Mouse (Mus musculus): ENCODE data around the gene Th. TPM values are rescaled to one million over a fixed set of nuclear protein-coding genes. Genes with fewer than 3 reads are reported as not detected.

Th gene
- polyA plus RNA-seq, 1 experiment = 0.22 TPM

DNA sequence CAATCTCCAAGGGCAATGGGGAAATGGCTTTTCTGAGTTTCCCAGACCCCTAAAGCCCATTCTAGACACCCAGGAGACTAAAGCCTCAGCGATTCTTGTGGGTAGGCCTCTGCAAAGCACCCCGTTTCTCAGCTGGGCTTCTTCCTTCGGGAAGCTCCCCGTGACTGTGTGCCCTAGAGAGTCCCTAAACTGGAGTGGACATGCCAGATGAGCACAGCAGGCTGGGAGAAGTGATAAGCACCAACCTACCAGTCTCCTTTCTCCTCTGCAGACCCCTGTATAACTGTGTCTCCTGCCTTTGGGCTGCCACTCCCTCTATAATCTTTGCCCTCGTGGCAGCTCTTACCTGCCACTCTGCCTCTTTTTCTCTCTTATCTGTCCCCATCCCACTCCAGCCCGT, 37.6 kb downstream of the Th start:
- Histone ChIP-seq H3K27ac (ENCODE audit: control insufficient read depth, insufficient read depth, low read depth, low read length) (no peak overlapping the region), H3K27me3 (ENCODE audit: control insufficient read depth, insufficient read depth, low read length) (no peaks in the 10 kb centered on the region), H3K36me3 (ENCODE audit: control insufficient read depth, insufficient read depth, low read length) (no peaks in the 10 kb centered on the region), H3K4me3 (ENCODE audit: control insufficient read depth, low read depth, low read length) (no peak overlapping the region), H3K4me1 (ENCODE audit: control insufficient read depth, insufficient read depth, low read length) (peaks cover 6% of the 10 kb centered on the region)
- TF ChIP-seq POLR2A (IDR thresholded peaks at IDR 0.05; ENCODE audit: control insufficient read depth, low read depth, low read length) = no peak
- TF ChIP-seq CTCF (IDR thresholded peaks at IDR 0.05; ENCODE audit: control insufficient read depth, insufficient read depth, insufficient replicate concordance, low read depth, low read length) = no peak

DNA sequence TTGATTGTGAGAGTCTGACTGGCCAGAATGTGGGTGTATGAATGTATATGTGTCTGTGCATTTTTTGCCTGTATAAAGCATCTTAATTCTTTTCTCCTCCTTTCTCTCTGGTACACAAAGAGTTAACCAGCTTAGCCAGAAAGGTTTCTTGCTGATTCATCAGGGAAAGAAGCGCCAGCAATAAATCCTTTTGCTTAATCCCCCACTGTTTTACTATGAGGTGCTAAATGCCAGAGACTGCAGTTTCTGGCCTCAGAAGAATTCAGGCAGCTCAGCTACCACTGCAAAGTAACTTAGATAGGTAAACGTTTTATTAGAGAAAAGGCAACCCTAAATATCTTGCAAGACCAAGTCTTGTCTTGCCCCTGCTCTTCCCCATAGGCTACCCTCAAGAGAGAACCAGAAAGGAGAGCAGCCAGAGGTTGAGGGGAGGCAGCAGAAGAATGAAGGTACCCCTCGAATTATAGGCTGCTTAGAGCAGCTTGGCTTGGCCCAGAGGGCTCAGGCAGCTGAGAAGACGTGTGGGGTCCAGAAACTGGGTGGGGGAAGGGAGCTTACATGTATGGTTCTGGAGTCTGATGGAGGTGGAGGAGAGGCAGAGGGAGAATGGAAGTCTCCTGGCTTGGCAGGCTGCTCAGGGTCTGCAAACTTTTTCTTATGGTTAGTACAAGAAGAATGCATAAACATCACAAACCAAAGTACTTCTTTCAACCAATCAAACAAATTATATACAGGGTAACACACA, 61.3 kb downstream of the Th start:
- TF ChIP-seq CTCF (IDR thresholded peaks at IDR 0.05; ENCODE audit: control insufficient read depth, insufficient read depth, insufficient replicate concordance, low read depth, low read length) (no peak), POLR2A (IDR thresholded peaks at IDR 0.05; ENCODE audit: control insufficient read depth, low read depth, low read length) (no peak)
- H3K27ac ChIP-seq (ENCODE audit: control insufficient read depth, insufficient read depth, low read depth, low read length) = no peak overlapping the region
- no peaks in the 10 kb centered on the region for H3K27me3 ChIP-seq (ENCODE audit: control insufficient read depth, insufficient read depth, low read length)
- H3K4me3 ChIP-seq (ENCODE audit: control insufficient read depth, low read depth, low read length) = no peak overlapping the region
- no peaks in the 10 kb centered on the region for H3K4me1 ChIP-seq (ENCODE audit: control insufficient read depth, insufficient read depth, low read length)
- H3K36me3 ChIP-seq (ENCODE audit: control insufficient read depth, insufficient read depth, low read length) = no peaks in the 10 kb centered on the region

DNA sequence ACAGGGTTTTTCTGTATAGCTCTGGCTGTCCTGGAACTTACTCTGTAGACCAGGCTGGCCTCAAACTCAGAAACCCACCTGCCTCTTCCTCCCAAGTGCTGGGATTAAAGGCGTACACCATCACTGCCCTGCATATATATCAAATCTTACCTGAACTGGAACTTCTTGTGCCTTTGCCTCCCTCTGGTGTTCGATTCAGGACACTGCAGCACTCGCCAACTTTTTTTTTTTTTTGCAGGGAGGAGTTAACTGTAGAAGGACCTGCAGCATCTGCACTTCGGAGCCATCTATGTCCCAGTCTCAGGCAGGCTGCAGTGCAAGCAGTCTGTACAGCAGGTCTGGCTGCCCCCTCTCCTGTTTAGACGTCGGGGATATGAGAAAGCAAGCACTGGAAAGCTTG, 80.2 kb downstream of the Th start:
- Histone ChIP-seq H3K4me1 (ENCODE audit: control insufficient read depth, insufficient read depth, low read length) (no peaks in the 10 kb centered on the region), H3K4me3 (ENCODE audit: control insufficient read depth, low read depth, low read length) (no peak overlapping the region)
- no peak for TF ChIP-seq POLR2A (IDR thresholded peaks at IDR 0.05; ENCODE audit: control insufficient read depth, low read depth, low read length)
- no peak for TF ChIP-seq CTCF (IDR thresholded peaks at IDR 0.05; ENCODE audit: control insufficient read depth, insufficient read depth, insufficient replicate concordance, low read depth, low read length)

More for the DNA sequence above, 80.2 kb downstream of the Th start:
- no peaks in the 10 kb centered on the region for H3K36me3 ChIP-seq (ENCODE audit: control insufficient read depth, insufficient read depth, low read length)
- no peaks in the 10 kb centered on the region for H3K27me3 ChIP-seq (ENCODE audit: control insufficient read depth, insufficient read depth, low read length)
- H3K27ac ChIP-seq (ENCODE audit: control insufficient read depth, insufficient read depth, low read depth, low read length) = no peak overlapping the region

Other genes with a start within 250 kb of the Th start
- gene Ins2, start 187.7 kb downstream of the Th start, polyA plus RNA-seq (2012; rRNA removed) = 0.38 and 0.46 TPM in 2 replicates
- gene Ascl2, start 38.1 kb upstream of the Th start, polyA plus RNA-seq (2012; rRNA removed) = 1.0 and 1.2 TPM in 2 replicates
- gene Tspan32, start 73.9 kb upstream of the Th start, polyA plus RNA-seq (2012; rRNA removed) = 0.10 and 0.17 TPM in 2 replicates
- gene Cd81, start 121.6 kb upstream of the Th start, polyA plus RNA-seq (2012; rRNA removed) = 63.3 and 78.4 TPM in 2 replicates
- gene Tssc4, start 138.1 kb upstream of the Th start, polyA plus RNA-seq (2012; rRNA removed) = 43.1 and 43.7 TPM in 2 replicates
- gene Trpm5, start 163.5 kb upstream of the Th start, polyA plus RNA-seq (2012; rRNA removed) = 1.1 and 1.5 TPM in 2 replicates
- gene Kcnq1, start 175.2 kb upstream of the Th start, polyA plus RNA-seq (2012; rRNA removed) = 1.6 and 1.8 TPM in 2 replicates

All from testis, adult 2 months (tissue).